Mouse (Mus musculus) midbrain, embryonic 10.5 days (tissue): ENCODE measurements around the gene Tspan33. TPM values are rescaled to one million over a fixed set of nuclear protein-coding genes. Genes with fewer than 3 reads are reported as not detected.

Source experiments
- DNase-seq: peaks from one replicate; pipeline ENCODE4 v3.0.0-alpha.2; 2017; ENCODE audit warnings: low spot score
- H3K27ac ChIP-seq: fragments of 300-500 bp; sonication (generic); replicated peaks from 2 replicates; pipeline ENCODE4 v1.5.1; 2016; ENCODE audit warnings: mild to moderate bottlenecking
- H3K27me3 ChIP-seq: fragments of 300-500 bp; sonication (generic); 2 replicates; pipeline ENCODE4 v1.6.1; 2016; ENCODE audit warnings: low read depth, mild to moderate bottlenecking; ENCODE audit not compliant: poor library complexity, severe bottlenecking
- H3K36me3 ChIP-seq: fragments of 300-500 bp; sonication (generic); 2 replicates; pipeline ENCODE4 v1.6.1; 2016; ENCODE audit warnings: mild to moderate bottlenecking, moderate library complexity
- H3K4me1 ChIP-seq: fragments of 300-500 bp; sonication (generic); 2 replicates; pipeline ENCODE4 v1.6.1; 2016
- H3K4me3 ChIP-seq: fragments of 300-500 bp; sonication (generic); 2 replicates; pipeline ENCODE4 v1.5.1; 2016; ENCODE audit warnings: mild to moderate bottlenecking, moderate library complexity
- H3K9me3 ChIP-seq: fragments of 300-500 bp; sonication (generic); replicated peaks from 2 replicates; pipeline ENCODE4 v1.6.1; 2016; ENCODE audit warnings: mild to moderate bottlenecking
- WGBS: fragments of 180-500 bp; shearing (Covaris S2); methylation state at CpG from one replicate; pipeline ENCODE4 v1.1.7; 2016; 5-methylcytosine and 5-hydroxymethylcytosine counted together
- polyA plus RNA-seq: library from polyadenylated mRNA; unstranded; fragments of >200 nt; fragmentation: Nextera tagmentation; extraction: Ambion mirVana; gene quantifications from 2 replicates; pipeline ENCODE4 v1.2.1, GENCODE M21; 2016

Tspan33 gene
- polyA plus RNA-seq, 1 experiment from 2014 or later, result 12.2 TPM

DNA sequence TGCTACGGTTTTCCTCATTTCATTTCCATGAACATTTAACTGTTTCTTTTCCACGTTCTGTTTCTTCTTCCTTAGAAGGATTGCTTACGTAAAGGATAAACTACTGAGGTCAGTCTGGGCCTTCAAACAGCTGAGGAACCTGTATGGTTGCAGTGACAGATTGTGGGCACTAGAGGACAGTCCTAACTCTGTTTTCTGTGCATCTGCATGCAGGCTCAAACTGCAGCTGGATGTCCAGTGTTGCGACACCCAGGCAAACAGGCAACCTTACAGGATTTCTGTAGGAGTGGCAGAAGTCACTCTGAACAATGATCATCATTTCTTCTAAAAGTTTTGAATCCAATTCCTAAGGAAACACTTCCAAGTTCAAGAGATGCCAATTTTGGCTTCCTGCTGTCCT, 68.5 kb downstream of the Tspan33 start:
- H3K9me3 ChIP-seq, result no peaks in the 10 kb centered on the region
- no peaks in the 10 kb centered on the region for H3K27me3 ChIP-seq
- H3K27ac ChIP-seq, result no peak overlapping the region
- DNase-seq, result no peak
- 71% methylated on average over 4 of the region's 4 CpGs for WGBS
- H3K4me1 ChIP-seq, result no peaks in the 10 kb centered on the region
- peaks cover 41% of the 10 kb centered on the region for H3K36me3 ChIP-seq
- no peak overlapping the region for H3K4me3 ChIP-seq

DNA sequence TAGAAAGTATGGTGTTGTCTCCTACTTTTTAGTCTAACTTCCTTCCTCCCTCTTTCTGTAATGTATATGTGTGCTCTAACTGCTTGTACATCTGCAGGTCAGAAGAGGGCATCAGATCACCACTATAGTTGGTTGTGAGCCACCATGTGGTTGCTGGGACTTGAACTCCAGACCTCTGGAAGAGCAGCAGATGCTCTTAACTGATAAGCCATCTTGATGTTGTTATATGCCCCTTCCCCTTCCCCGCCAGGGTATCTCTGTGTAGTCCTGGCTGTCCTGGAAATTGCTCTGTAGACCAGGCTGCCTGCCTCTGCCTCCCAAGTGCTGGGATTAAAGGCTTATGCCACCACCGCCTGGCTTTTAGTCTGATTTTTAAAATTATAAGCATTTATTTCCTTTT, 72.9 kb downstream of the Tspan33 start:
- 91% methylated on average over 2 of the region's 2 CpGs for WGBS
- no peak overlapping the region for H3K4me3 ChIP-seq
- H3K27ac ChIP-seq, result no peak overlapping the region
- peaks cover 3% of the 10 kb centered on the region; the same call in 1 of the 2 replicates for H3K36me3 ChIP-seq
- DNase-seq, result no peak
- H3K4me1 ChIP-seq, result peaks cover 19% of the 10 kb centered on the region
- H3K9me3 ChIP-seq, result no peaks in the 10 kb centered on the region
- H3K27me3 ChIP-seq, result no peaks in the 10 kb centered on the region; the same call in 1 of the 2 replicates

Other genes starting within 250 kb of the Tspan33 start
- 202 and 219 TPM in 2 replicates for gene Atp6v1f, start 226.5 kb upstream of the Tspan33 start, polyA plus RNA-seq
- not detected in 2 replicates for gene Atp6v1fnb, start 222.8 kb upstream of the Tspan33 start, polyA plus RNA-seq
- gene Kcp, start 186.3 kb upstream of the Tspan33 start, polyA plus RNA-seq, result 11.4 and 13.7 TPM in 2 replicates
- 2.1 and 2.2 TPM in 2 replicates for gene Irf5, start 167.6 kb upstream of the Tspan33 start, polyA plus RNA-seq
- 122 and 129 TPM in 2 replicates for gene Tnpo3, start 84.3 kb upstream of the Tspan33 start, polyA plus RNA-seq
- 49.6 and 51.7 TPM in 2 replicates for gene Smo, start 41.3 kb downstream of the Tspan33 start, polyA plus RNA-seq
- 12.5 and 13.7 TPM in 2 replicates for gene Ahcyl2, start 73.8 kb downstream of the Tspan33 start, polyA plus RNA-seq
- 0.65 TPM in 2 replicates for gene Strip2, start 222.8 kb downstream of the Tspan33 start, polyA plus RNA-seq